Mouse (Mus musculus) midbrain, embryonic 11.5 days (tissue): Measurements from ENCODE around the gene Unk. TPM values are rescaled to one million over a fixed set of nuclear protein-coding genes. Genes with fewer than 3 reads are reported as not detected.

ENCODE experiments used
- ATAC-seq: fragments of 200-750 bp; cut with Nextera tagmentation; 2 replicates; pipeline ENCODE4 v1.8.0; 2017; ENCODE audit warnings: moderate TSS enrichment, moderate library complexity; ENCODE audit not compliant: low FRiP score
- DNase-seq: peaks from one replicate; pipeline ENCODE4 v3.0.0; 2015; ENCODE audit warnings: low spot score; ENCODE audit errors: missing footprints
- H3K27ac ChIP-seq: fragments of 300-500 bp; sonication (generic); 2 replicates; pipeline ENCODE4 v1.5.1; 2014; ENCODE audit warnings: low read depth, low read length
- H3K27me3 ChIP-seq: fragments of 300-500 bp; sonication (generic); 2 replicates; pipeline ENCODE4 v1.6.1; 2014; ENCODE audit warnings: mild to moderate bottlenecking, low read length, moderate library complexity, mixed read lengths; ENCODE audit not compliant: control insufficient read depth, insufficient read depth
- H3K36me3 ChIP-seq: fragments of 300-500 bp; sonication (generic); 2 replicates; pipeline ENCODE4 v1.6.1; 2014; ENCODE audit warnings: mild to moderate bottlenecking, low read length, moderate library complexity, mixed read lengths; ENCODE audit not compliant: control insufficient read depth, insufficient read depth
- H3K4me1 ChIP-seq: fragments of 300-500 bp; sonication (generic); 2 replicates; pipeline ENCODE4 v1.6.1; 2014; ENCODE audit warnings: low read length; ENCODE audit not compliant: control insufficient read depth, insufficient read depth
- H3K4me2 ChIP-seq: fragments of 300-500 bp; sonication (generic); 2 replicates; pipeline ENCODE4 v1.6.1; 2014; ENCODE audit warnings: mild to moderate bottlenecking, moderate library complexity
- H3K4me3 ChIP-seq: fragments of 300-500 bp; sonication (generic); 2 replicates; pipeline ENCODE4 v1.5.1; 2014; ENCODE audit warnings: low read depth, low read length
- H3K9ac ChIP-seq: fragments of 300-500 bp; sonication (generic); 2 replicates; pipeline ENCODE4 v1.6.1; 2014; ENCODE audit warnings: low read length
- H3K9me3 ChIP-seq: fragments of 300-500 bp; sonication (generic); 2 replicates; pipeline ENCODE4 v1.6.1; 2016; ENCODE audit warnings: low read length; ENCODE audit not compliant: control insufficient read depth
- WGBS: fragments of 180-500 bp; shearing (Covaris S2); extraction: QIAGEN DNeasy Blood & Tissue Kit; methylation state at CpG from one replicate; pipeline ENCODE4 v1.1.7; 2014; 5-methylcytosine and 5-hydroxymethylcytosine counted together
- polyA plus RNA-seq: library from polyadenylated mRNA; unstranded; fragments of >200 nt; fragmentation: Nextera tagmentation; extraction: Ambion mirVana; gene quantifications from 2 replicates; pipeline ENCODE4 v1.2.1, GENCODE M21; 2014

The Unk gene
- polyA plus RNA-seq, 1 experiment from 2014 or later, result 23.4 TPM

DNA sequence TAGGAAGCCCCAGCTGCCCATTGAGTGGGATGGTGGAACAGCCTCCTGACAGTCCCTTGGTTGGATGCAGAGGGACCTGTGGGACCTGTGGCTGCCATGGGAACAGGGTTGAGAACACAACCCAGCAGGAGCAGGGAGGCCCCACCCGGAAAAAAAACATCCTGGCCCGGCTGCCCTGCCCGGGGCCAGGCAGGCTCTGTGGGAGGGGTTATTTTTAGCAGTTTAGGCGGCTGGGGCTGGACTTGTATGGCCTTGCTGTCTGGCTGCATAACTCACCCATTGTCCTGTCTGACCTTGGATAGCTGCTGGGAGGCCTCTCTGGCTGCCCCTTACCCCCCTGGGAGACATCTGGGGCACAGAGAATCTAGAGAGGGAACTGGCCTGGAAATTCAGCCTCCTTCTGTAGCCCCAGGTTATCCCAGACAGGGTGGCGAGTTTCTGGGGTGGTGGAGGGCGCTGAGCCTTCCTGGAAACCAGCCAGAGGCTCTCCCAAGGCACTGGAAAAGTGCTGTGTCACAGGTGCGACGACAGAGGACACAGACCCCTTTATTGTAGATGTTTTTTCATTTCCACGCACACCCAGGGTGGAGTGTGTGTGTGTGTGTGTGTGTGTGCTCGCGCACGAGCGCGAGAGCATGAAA lies 74.0 kb downstream of the Unk start:
- DNase-seq (no peak), ATAC-seq (no peak)
- no peak overlapping the region for H3K27ac ChIP-seq
- H3K9ac ChIP-seq, result peak overlapping the region; percentile 30
- peaks cover 31% of the 10 kb centered on the region for H3K4me1 ChIP-seq
- peaks cover 34% of the 10 kb centered on the region for H3K27me3 ChIP-seq
- H3K9me3 ChIP-seq, result no peaks in the 10 kb centered on the region
- no peak overlapping the region for H3K4me3 ChIP-seq
- 56% methylated on average over 14 of the region's 14 CpGs for WGBS
- H3K36me3 ChIP-seq, result no peaks in the 10 kb centered on the region
- no peak overlapping the region for H3K4me2 ChIP-seq

DNA sequence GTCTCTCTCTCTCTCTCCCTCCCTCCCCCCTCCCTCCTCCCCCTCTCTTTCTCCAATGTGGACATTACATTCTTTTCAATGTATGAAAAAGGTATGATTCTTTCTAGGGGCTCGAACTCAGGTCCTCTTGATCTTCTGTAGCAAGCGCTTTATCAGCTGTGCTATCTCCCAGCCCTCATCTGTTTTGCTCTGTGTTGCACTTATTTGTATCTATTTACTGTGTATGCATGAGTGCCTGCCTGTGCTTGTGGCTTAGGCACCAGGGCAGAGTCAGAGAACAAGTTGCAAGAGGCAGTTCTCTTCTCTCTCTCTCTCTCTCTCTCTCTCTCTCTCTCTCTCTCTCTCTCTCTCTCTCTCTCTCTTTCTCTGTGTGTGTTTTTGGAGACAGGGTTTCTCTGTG lies 74.9 kb downstream of the Unk start:
- no peak overlapping the region for H3K9ac ChIP-seq
- H3K4me3 ChIP-seq, result no peak overlapping the region
- H3K36me3 ChIP-seq, result no peaks in the 10 kb centered on the region
- H3K27me3 ChIP-seq, result peaks cover 43% of the 10 kb centered on the region
- DNase-seq, result no peak
- no peak for ATAC-seq
- H3K4me2 ChIP-seq, result no peak overlapping the region
- WGBS, result 92% methylated on average over 2 of the region's 2 CpGs
- no peaks in the 10 kb centered on the region for H3K9me3 ChIP-seq
- no peak overlapping the region for H3K27ac ChIP-seq
- H3K4me1 ChIP-seq, result peaks cover 38% of the 10 kb centered on the region

DNA sequence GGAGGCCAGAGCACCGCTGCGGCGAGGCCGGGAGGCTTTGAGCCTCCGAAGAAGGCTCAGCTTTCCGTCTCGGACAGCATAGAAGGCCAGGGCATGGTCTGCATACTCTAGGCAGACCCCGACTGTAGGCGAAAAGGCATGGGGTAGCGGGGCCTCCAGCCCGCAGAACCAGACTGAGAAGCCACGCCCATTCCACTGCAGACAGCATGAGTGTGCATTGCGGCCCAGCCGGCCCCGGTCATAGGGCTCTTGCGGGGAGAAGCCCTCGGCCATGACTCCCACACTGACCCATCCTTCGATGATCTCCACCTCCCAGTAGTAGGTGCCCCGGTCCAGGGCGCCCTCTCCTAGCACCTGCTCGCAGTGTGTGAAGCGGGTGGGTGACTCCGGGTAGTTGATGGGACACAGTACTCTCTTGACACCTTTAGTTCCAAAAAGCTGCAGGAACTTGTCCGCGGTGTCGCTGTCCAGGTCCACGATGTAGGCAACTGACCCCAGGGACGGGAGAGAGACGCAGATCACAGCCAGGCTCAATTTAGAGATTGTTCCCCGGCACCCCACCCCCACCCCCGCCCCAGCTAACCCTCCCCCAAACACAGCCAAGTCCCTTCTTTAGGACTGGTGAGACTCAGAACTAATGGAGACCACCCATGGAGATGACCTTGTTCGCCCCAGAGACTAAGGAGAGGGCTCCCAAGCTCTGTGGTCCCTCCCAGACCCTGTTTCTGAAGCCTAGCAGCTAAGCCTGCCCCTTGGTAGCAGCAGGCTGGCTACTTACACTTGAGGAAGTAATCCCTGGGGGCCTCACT lies 76.2 kb downstream of the Unk start:
- WGBS, result 18% methylated on average over 32 of the region's 32 CpGs
- DNase-seq, result peak; percentile 91
- peak overlapping the region; percentile 9; the same call in 1 of the 2 replicates for H3K9ac ChIP-seq
- no peaks in the 10 kb centered on the region for H3K36me3 ChIP-seq
- peaks cover 38% of the 10 kb centered on the region for H3K4me1 ChIP-seq
- peak; percentile 33 for ATAC-seq
- H3K4me3 ChIP-seq, result no peak overlapping the region; the same call in 1 of the 2 replicates
- H3K9me3 ChIP-seq, result no peaks in the 10 kb centered on the region
- peak overlapping the region; percentile 30 for H3K4me2 ChIP-seq
- H3K27ac ChIP-seq, result no peak overlapping the region
- H3K27me3 ChIP-seq, result peaks cover 52% of the 10 kb centered on the region

DNA sequence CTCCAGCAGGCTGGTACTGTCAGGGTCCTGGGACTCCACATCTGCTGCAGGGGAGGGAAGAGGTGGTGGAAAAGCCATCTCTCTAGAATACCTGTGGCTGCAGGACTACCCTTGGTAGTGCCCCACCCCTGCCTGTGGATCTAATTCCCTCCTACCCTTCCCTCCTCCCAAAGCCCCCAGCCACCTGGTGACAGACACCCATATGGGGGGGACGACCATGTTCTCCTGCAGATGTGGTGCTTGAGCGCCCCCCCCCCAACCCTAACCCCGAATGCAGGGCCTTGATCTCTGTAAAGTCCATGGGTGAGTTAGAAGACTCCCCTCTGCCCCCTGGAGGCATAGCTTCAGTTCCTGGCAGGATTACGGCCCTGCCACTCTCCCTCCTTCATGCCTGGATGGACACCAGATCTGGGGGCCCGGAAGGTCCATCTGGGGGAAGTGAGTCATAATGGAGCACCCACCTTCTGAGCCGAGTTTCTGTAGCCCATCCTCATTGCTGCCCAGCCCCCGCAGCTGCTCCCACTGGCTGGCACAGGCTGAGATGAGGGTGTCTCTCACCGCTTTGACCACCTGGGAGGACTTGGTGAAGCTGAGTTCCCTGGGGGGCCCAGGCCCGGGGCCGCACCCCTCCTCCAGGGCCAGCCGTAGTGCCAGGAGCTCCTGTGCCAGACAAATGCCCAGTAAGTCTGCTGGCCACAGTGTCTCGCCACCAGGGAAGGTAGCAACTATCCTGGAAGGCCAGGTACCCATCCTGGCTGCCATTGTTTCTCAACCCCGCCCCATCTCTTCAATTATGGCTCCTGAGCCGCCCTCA lies 77.0 kb downstream of the Unk start:
- Histone ChIP-seq H3K9ac (no peak overlapping the region), H3K27ac (no peak overlapping the region), H3K4me3 (no peak overlapping the region), H3K4me1 (peaks cover 34% of the 10 kb centered on the region), H3K4me2 (no peak overlapping the region), H3K36me3 (no peaks in the 10 kb centered on the region), H3K9me3 (no peaks in the 10 kb centered on the region), H3K27me3 (peaks cover 56% of the 10 kb centered on the region)
- WGBS, result 18% methylated on average over 14 of the region's 14 CpGs
- DNase-seq (peak; percentile 89), ATAC-seq (no peak)

DNA sequence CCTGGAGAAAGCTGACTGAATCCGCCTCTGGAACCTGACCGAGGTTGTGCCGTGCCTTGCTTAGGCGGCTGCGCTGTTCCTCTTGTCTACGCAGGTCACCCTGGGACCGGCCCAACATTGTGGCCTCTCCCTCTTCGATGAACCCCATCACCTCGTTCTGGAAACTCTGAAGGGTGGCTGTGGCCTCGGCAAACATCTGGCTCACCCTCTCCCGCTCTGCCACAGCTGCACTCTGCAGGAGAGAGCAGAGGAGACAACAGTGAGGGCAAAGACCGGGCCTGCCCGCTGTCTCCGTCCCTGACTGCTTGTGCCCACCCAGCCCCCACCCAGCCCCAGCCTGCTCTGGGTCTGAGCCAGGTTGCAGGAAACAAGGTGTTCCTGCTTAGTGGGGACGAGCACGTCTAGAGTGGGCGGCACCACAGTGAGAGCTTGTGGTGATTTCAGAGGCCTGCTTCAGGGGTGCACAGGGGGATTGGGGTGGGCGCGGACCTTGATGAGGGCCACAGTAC lies 77.7 kb downstream of the Unk start:
- no peaks in the 10 kb centered on the region for H3K36me3 ChIP-seq
- no peak overlapping the region for H3K4me2 ChIP-seq
- ATAC-seq (no peak), DNase-seq (peak; percentile 90)
- no peak overlapping the region for H3K9ac ChIP-seq
- H3K9me3 ChIP-seq, result no peaks in the 10 kb centered on the region
- H3K27me3 ChIP-seq, result peaks cover 56% of the 10 kb centered on the region
- WGBS, result 6% methylated on average over 19 of the region's 19 CpGs
- H3K4me3 ChIP-seq, result no peak overlapping the region
- H3K27ac ChIP-seq, result no peak overlapping the region
- peaks cover 33% of the 10 kb centered on the region for H3K4me1 ChIP-seq

DNA sequence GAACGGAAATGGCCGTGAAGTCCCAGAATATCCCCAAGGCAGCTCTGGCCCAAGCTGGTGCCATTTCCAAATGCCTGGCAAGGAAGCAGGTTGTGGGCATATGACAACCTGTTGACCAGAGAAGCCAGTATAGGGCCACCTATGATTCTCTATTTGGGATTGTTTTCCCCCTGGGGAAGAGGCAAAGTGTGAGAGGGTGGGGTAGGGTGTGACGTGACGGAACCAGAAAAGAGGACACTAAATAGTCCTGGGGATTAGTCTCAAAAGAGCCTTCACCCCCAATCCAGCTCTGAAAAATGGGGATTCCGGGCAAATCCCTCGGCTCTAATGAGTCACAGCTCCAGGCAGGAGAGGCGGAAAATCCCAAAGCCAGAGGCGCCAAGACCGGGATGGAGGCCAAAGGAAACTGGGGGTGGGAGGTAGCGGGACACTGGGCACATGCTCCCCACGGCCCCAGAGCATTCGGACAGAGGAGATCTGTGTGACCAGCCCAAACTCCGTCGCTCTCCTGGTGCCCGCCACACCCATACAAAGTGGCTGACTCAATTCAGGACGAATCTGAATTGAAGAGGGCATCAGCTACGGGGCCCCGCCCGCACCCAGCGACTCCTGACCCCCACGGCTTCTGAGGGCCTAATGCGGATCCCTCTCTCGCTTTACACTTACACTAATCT lies 78.5 kb downstream of the Unk start:
- Histone ChIP-seq H3K4me2 (no peak overlapping the region), H3K9me3 (no peaks in the 10 kb centered on the region), H3K9ac (no peak overlapping the region), H3K36me3 (no peaks in the 10 kb centered on the region), H3K27me3 (peaks cover 56% of the 10 kb centered on the region), H3K4me3 (no peak overlapping the region), H3K27ac (no peak overlapping the region), H3K4me1 (peaks cover 31% of the 10 kb centered on the region)
- peak; percentile 92 for DNase-seq
- ATAC-seq, result no peak
- WGBS, result 4% methylated on average over 23 of the region's 23 CpGs

DNA sequence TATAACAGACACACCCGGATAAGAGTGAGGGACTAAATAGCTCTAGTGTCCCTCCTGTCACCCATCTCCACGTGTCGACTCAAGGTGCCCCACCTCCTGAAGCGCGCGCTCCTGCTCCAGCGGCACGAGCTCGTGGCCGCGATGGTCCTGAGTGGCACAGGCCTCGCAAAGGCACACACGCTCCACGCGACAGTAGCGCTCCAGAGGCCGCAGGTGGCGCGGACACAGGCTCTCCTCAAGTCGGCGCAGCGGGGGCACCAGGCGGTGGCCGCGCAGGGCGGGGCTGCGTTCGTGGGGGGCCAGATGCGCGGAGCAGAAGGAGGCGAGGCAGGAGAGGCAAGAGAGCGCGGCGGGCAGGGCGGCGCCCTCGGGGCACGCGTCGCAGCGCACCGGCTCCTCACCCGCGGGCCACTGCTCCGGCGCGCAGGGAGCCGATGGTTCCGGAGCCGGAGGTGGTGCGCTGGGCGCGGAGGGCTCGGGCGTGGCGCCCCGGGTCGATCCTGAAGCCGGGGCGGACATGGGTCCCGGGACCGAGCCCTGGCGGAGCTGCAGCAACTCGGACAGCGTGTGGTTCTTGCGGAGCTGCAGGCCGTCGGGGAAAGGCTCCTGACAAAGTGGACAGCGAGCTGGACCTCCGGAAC lies 79.4 kb downstream of the Unk start:
- Histone ChIP-seq H3K27ac (no peak overlapping the region), H3K9ac (no peak overlapping the region), H3K4me1 (peaks cover 23% of the 10 kb centered on the region), H3K27me3 (peaks cover 56% of the 10 kb centered on the region), H3K9me3 (no peaks in the 10 kb centered on the region), H3K36me3 (no peaks in the 10 kb centered on the region), H3K4me2 (peak overlapping the region; percentile 23), H3K4me3 (peak overlapping the region; percentile 21)
- DNase-seq, result peak; percentile 92
- ATAC-seq, result no peak
- WGBS, result 2% methylated on average over 70 of the region's 70 CpGs

DNA sequence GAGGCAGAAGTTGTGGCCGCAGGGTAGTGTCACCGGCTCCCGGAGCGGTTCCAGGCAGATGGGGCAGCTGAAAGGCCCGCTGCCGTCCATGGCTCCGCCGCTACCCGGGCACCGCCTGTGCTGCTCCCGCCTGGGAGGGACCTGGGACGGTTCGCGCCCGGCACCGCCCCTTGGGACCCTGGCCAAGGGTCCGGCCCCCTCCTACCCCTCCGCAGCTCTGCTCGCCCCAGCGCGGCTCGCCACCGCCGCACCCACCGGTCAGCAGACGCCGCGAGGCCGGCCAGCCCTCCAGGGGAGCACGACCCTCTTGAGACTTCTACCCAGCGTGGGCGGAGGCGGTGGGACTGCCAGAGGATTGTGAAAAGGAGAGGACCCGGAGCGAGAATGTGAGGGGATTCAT lies 80.0 kb downstream of the Unk start:
- ATAC-seq (no peak), DNase-seq (peak; percentile 92)
- H3K9ac ChIP-seq, result no peak overlapping the region
- 2% methylated on average over 33 of the region's 35 CpGs for WGBS
- peaks cover 23% of the 10 kb centered on the region for H3K4me1 ChIP-seq
- H3K27ac ChIP-seq, result no peak overlapping the region
- H3K9me3 ChIP-seq, result no peaks in the 10 kb centered on the region
- H3K4me3 ChIP-seq, result peak overlapping the region; percentile 21
- H3K4me2 ChIP-seq, result peak overlapping the region; percentile 23
- H3K27me3 ChIP-seq, result peaks cover 56% of the 10 kb centered on the region
- no peaks in the 10 kb centered on the region for H3K36me3 ChIP-seq
